Mouse (Mus musculus) testis, postnatal 14 days (tissue): ENCODE results near the gene Doc2b.
A peak's percentile ranks its signal among the peaks of the same experiment; 100 is the strongest.

Experiments used
- DNase-seq: peaks from one replicate; pipeline ENCODE4 v3.0.0; 2021; ENCODE audit warnings: low spot score

The Doc2b gene

GRCm38 (mm10) chr11:75796029-75796445 is at the start of gene Doc2b:
Gene Doc2b, minus strand, starts transcription at chr11:75796049.
- peak; percentile 51 for DNase-seq

GRCm38 (mm10) chr11:75842904-75843619 is 47.2 kb upstream of the Doc2b start:
- DNase-seq: no peak

GRCm38 (mm10) chr11:75841503-75841902 is 45.7 kb upstream of the Doc2b start:
- DNase-seq: no peak

DNA sequence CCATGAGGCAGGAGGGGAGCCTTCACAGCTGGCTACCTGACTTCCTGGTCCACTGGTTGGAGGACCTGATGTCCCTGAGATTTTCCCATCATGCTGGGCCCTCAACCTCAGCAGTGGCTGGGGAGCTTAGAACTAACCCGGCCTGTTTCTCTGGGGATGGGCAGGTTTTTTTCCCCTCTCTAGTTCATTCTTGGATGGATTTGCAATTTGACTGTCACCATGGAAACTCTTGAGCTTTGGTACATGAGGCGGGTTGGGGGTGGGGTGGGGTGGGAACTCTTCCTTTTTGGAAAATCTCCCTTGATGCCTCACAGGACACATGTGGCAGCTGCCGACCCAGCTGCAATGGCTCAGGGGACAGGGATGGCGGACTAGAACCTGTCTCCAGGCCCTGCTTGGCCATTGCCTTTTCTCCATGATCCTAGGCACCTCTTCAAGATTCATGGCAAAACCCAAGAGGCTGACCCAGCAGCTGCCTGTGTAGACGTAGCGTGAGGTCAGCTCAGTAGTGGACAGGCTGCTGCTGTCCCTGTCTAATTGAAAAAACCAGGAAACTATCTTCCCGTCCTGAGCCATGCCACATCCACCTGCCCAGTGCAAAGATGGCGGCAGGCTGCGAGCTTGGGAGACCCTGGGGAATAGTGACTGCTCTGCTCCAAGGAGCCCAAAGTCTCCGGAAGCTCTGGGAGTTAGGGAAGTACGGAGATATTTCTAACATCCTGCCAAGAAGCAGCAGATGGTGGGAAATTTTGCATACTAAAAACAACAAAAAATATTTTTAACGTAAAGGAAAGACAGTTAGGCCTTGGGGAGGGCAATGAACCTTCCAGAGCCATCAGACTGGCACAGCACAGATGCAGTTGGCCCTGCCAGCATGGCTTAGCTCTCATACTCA is 43.9 kb upstream of the Doc2b start:
- DNase-seq: no peak

- no peak for DNase-seq
Observed at GRCm38 (mm10) chr11:75838861-75839426, 43.1 kb upstream of the Doc2b start.

DNA sequence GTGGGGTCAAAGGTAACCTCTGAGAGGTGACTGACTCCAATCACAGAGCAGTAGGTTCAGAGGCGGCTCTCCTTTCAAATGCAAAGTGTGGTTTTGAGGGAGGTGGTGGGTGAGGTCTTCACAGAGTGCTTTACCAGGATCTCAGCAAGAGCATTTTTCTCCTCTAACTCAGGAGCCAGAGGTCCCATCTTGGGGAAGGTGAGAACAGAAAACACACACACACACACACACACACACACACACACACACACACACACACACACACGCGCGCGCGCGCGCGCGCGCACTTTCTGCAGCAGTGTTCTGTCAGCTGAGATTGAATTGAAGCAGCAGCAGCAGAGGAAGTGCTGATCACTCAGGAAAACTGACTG is 40.4 kb upstream of the Doc2b start:
- DNase-seq: no peak

DNA sequence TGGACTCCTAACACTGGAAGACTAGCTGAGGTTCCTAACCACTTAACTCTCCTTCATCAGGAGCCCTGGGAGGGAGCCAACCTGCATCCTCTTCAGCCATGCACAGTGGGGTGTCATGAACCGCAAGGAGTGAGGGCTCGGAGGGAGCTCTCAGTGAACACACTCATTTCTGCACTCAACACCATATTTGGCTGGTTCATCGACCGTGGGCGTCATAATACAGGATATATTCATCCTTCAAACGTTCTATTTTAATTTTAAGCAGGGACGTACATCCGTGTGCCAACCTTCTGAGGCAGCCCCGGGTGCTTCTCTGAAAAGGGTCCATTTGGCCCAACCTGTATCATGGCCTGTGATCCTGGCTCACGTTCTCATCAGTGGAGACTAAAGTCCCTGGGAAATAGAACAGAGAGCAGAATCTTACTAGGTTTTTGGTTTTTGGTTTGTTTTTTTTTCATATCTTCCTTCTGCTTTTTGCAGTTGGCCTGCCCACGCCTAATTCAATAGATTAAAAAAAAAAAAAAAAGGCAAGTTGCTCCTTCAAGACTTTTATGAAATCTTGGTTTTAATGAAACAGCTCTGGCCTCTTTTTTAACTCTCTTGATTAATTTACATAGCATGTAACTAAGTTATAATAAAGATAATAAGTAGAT is 39.9 kb upstream of the Doc2b start:
- DNase-seq: no peak

DNA sequence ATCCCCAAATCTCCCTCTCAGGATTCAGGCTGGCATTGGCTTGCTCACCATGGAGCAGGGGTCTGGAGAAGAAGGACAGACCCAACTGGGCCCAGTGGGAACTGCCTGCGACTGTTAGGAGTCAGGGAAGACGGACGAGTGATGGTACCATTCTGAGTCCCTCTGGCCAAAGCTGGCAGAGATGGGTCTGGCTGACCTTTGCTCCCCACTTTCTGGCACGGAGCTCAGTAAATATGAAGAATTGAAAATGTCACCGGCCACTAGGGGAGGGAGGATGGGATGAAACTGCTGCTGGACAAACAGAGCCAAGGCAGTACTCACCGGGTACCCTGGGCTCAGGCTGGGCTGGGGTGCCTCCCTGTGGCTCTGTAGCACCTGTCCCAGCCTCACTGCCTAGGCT is 37.2 kb upstream of the Doc2b start:
- no peak for DNase-seq

- DNase-seq: no peak
Observed at GRCm38 (mm10) chr11:75830386-75830785, 34.5 kb upstream of the Doc2b start.

DNA sequence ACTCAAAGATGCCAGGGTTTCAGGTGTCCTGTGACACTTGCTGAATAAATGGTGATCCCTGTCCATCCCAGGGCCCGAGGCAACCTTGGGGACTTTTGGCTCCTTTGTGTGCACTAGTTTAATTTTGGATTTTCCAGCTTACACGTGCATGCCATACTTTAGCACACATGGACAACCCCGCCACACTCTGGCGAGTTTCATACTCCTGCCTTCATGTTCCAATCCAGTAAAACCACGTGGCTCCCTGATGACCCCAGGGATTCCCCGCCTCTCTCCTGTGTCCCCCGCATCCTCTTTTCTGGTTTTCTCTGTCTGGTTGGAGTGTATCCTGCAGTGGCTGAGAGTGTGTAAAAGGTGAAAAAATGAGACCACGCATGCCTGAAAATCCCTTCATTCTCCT is 31.6 kb upstream of the Doc2b start:
- DNase-seq: no peak

GRCm38 (mm10) chr11:75823506-75823905 is 27.7 kb upstream of the Doc2b start:
- DNase-seq: no peak

GRCm38 (mm10) chr11:75813085-75813484 is 17.2 kb upstream of the Doc2b start:
- DNase-seq: no peak

- DNase-seq: peak; percentile 92
Observed at GRCm38 (mm10) chr11:75811900-75812299, 16.1 kb upstream of the Doc2b start.

GRCm38 (mm10) chr11:75810526-75810925 is 14.7 kb upstream of the Doc2b start:
- DNase-seq: no peak

DNA sequence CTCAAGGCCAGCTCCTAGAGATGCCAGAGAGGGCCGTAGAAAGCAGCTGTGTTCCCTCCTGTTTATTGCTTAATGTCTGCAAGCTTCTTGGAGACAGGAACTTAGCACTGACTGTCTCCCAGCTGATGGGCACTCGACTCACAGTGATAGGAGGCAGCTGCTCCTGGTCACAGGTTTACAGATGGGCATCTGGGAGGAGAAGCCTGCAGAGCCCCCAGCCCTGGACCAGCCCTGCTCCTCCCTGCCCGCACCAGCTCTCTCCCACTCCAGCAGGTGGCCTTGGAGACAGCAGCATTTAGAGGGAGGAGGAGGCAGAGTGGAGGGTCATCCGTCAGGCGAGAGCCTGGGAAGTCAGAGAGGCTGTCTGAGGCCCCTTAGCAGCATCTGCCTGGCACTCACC is 11.6 kb upstream of the Doc2b start:
- no peak for DNase-seq

DNA sequence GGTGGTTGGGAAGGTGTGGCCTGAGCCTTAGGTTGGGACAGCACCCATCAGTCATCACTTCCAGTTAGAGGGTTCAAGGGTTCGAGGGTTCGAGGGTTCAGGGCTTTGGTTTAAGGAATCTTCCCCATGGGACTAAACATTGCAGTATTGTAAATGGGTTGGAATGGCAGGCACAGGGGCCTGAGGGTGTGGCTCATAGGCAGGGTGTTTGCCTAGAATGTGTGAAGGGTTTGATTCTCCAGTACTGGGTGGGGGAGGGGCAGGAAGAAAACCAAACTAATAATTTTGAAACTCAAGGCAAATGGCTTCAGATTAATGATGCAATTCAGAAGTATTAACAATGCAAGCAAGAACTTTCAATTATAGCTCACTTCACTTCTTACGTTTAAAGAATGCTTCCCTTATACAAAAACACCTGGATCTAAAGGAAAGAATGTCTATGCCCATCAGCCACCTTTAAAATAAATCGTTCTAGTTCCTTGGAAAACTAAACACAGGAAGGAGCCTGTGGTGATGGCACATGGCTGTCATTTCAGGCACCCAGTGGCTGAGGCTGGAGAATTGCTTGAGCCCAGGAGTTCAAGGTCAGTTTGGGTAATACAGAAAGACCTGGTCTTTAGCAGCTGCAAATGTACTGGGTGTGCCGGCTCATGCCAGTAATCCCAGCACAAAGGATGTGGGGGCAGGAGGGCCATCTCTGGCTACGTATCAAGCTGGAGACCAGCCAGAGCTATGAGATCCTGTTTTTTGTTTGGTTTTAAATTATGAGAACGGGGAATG is 6.1 kb upstream of the Doc2b start:
- no peak for DNase-seq

DNA sequence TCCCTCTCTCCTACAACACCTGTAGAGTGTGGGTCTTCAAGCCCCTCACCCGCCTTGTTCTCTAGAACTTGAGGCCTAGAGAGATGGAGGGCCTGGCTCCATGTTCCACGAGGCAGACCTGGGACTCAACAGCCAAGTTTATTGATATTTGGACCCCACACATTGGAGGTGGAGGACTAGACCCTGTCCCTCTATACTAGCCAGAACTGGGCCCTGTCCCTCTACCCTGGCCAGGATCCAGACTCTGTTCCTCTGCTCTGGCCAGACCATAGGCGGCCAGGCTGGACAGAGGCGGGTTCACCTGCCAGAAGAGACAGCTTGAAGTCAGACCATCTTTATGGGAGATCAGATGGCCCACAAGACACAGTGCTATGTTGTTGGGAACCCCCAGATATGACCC is 5.5 kb upstream of the Doc2b start:
- DNase-seq: no peak

- DNase-seq: peak; percentile 38
Observed at GRCm38 (mm10) chr11:75796536-75797246, 842 bp upstream of the Doc2b start.

- no peak for DNase-seq
Observed at GRCm38 (mm10) chr11:75795321-75795636, 570 bp downstream of the Doc2b start.

- DNase-seq: no peak
Observed at GRCm38 (mm10) chr11:75794602-75795320, 1.1 kb downstream of the Doc2b start.

DNA sequence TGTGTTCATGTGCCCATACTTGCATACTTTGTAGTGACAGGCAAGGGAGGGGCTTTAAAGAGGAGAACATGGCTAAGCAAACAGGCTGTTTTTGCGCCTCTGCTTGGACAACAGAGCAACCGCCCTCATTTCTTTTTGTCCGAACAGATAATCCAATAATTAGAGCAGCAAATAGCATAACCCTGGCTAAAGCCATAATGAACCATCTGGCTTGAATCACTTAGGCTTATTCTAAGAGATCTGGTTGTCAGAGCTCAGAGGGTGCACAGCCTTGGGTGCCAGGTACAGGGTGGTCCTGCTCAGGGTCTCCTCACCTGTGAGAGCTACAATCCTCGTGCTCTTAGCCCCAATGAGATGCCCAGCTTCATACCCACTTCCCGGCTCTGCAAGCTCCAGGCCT is 2.5 kb downstream of the Doc2b start:
- no peak for DNase-seq
